Mouse (Mus musculus) forebrain, embryonic 12.5 days (tissue): ENCODE measurements around the gene Clasrp. TPM values are rescaled to one million over a fixed set of nuclear protein-coding genes. Genes with fewer than 3 reads are reported as not detected.

ENCODE experiments used
- ATAC-seq: fragments of 200-750 bp; cut with Nextera tagmentation; 2 replicates; pipeline ENCODE4 v1.8.0; 2017; ENCODE audit warnings: moderate TSS enrichment; ENCODE audit not compliant: low FRiP score
- H3K27ac ChIP-seq: fragments of 300-500 bp; sonication (generic); 2 replicates; pipeline ENCODE4 v1.5.1; 2016; ENCODE audit warnings: mild to moderate bottlenecking
- H3K27me3 ChIP-seq: fragments of 300-500 bp; sonication (generic); 2 replicates; pipeline ENCODE4 v1.6.1; 2016; ENCODE audit warnings: mild to moderate bottlenecking
- H3K36me3 ChIP-seq: fragments of 300-500 bp; sonication (generic); replicated peaks from 2 replicates; pipeline ENCODE4 v1.6.1; 2016; ENCODE audit warnings: mild to moderate bottlenecking
- H3K4me1 ChIP-seq: fragments of 300-500 bp; sonication (generic); 2 replicates; pipeline ENCODE4 v1.6.1; 2016
- H3K4me2 ChIP-seq: fragments of 300-500 bp; sonication (generic); 2 replicates; pipeline ENCODE4 v1.6.1; 2016; ENCODE audit warnings: mild to moderate bottlenecking, moderate library complexity
- H3K4me3 ChIP-seq: fragments of 300-500 bp; sonication (generic); replicated peaks from 2 replicates; pipeline ENCODE4 v1.5.1; 2016; ENCODE audit warnings: mild to moderate bottlenecking
- H3K9ac ChIP-seq: fragments of 300-500 bp; sonication (generic); 2 replicates; pipeline ENCODE4 v1.6.1; 2016; ENCODE audit warnings: mild to moderate bottlenecking
- H3K9me3 ChIP-seq: fragments of 300-500 bp; sonication (generic); 2 replicates; pipeline ENCODE4 v1.6.1; 2016
- WGBS: fragments of 180-500 bp; shearing (Covaris S2); methylation state at CpG from one replicate; pipeline ENCODE4 v1.1.7; 2016; 5-methylcytosine and 5-hydroxymethylcytosine counted together
- polyA plus RNA-seq: library from polyadenylated mRNA; unstranded; fragments of >200 nt; fragmentation: Nextera tagmentation; extraction: Ambion mirVana; gene quantifications from 2 replicates; pipeline ENCODE4 v1.2.1, GENCODE M21; 2016

Gene Clasrp
- polyA plus RNA-seq, 1 experiment from 2014 or later = 66.3 TPM

GRCm38 (mm10) chr7:19560491-19561260 is 43.6 kb downstream of the Clasrp start:
- H3K36me3 ChIP-seq = peaks cover 32% of the 10 kb centered on the region
- H3K4me1 ChIP-seq = peaks cover 48% of the 10 kb centered on the region
- peak overlapping the region; percentile 99 for H3K4me2 ChIP-seq
- WGBS = 23% methylated on average over 11 of the region's 11 CpGs
- no peak overlapping the region for H3K27ac ChIP-seq
- H3K27me3 ChIP-seq = no peaks in the 10 kb centered on the region
- no peak for ATAC-seq
- peak overlapping the region; percentile 98 for H3K4me3 ChIP-seq
- peak overlapping the region; percentile 96 for H3K9ac ChIP-seq
- H3K9me3 ChIP-seq = peaks cover 6% of the 10 kb centered on the region; the same call in 1 of the 2 replicates

GRCm38 (mm10) chr7:19558965-19559364 is 45.3 kb downstream of the Clasrp start:
- Histone ChIP-seq H3K4me2 (peak overlapping the region; percentile 99; the same call in 1 of the 2 replicates), H3K36me3 (peaks cover 24% of the 10 kb centered on the region), H3K4me1 (peaks cover 48% of the 10 kb centered on the region), H3K27me3 (no peaks in the 10 kb centered on the region), H3K4me3 (no peak overlapping the region), H3K27ac (no peak overlapping the region), H3K9ac (0 out of 2 replicates have a peak overlapping the region, but pooled peaks have one; percentile 44), H3K9me3 (no peaks in the 10 kb centered on the region)
- WGBS = 39% methylated on average over 2 of the region's 2 CpGs
- ATAC-seq = no peak

- Histone ChIP-seq H3K9ac (peak overlapping the region; percentile 44; the same call in 1 of the 2 replicates), H3K9me3 (no peaks in the 10 kb centered on the region), H3K27ac (no peak overlapping the region), H3K27me3 (no peaks in the 10 kb centered on the region), H3K4me3 (no peak overlapping the region), H3K4me1 (peaks cover 42% of the 10 kb centered on the region), H3K36me3 (peaks cover 31% of the 10 kb centered on the region), H3K4me2 (peak overlapping the region; percentile 10; the same call in 1 of the 2 replicates)
- 93% methylated on average over 6 of the region's 6 CpGs for WGBS
- ATAC-seq = no peak
Observed at GRCm38 (mm10) chr7:19557982-19558900, 46.0 kb downstream of the Clasrp start.

GRCm38 (mm10) chr7:19557086-19557485 is 47.2 kb downstream of the Clasrp start:
- Histone ChIP-seq H3K4me3 (no peak overlapping the region), H3K36me3 (peaks cover 40% of the 10 kb centered on the region), H3K27ac (no peak overlapping the region), H3K9ac (no peak overlapping the region), H3K4me1 (peaks cover 42% of the 10 kb centered on the region), H3K4me2 (no peak overlapping the region), H3K9me3 (no peaks in the 10 kb centered on the region), H3K27me3 (no peaks in the 10 kb centered on the region)
- 97% methylated on average over 2 of the region's 2 CpGs for WGBS
- no peak for ATAC-seq

- H3K27ac ChIP-seq = no peak overlapping the region
- ATAC-seq = no peak
- no peaks in the 10 kb centered on the region for H3K27me3 ChIP-seq
- no peaks in the 10 kb centered on the region for H3K9me3 ChIP-seq
- peaks cover 18% of the 10 kb centered on the region for H3K4me1 ChIP-seq
- no peak overlapping the region for H3K9ac ChIP-seq
- no peak overlapping the region for H3K4me2 ChIP-seq
- H3K4me3 ChIP-seq = no peak overlapping the region
- peaks cover 40% of the 10 kb centered on the region for H3K36me3 ChIP-seq
- 89% methylated on average over 1 of the region's 1 CpGs for WGBS
Observed at GRCm38 (mm10) chr7:19554168-19554567, 50.1 kb downstream of the Clasrp start.

GRCm38 (mm10) chr7:19552443-19552842 is 51.8 kb downstream of the Clasrp start:
- no peak for ATAC-seq
- peaks cover 12% of the 10 kb centered on the region; the same call in 1 of the 2 replicates for H3K4me1 ChIP-seq
- 85% methylated on average over 2 of the region's 2 CpGs for WGBS
- no peaks in the 10 kb centered on the region for H3K9me3 ChIP-seq
- H3K27ac ChIP-seq = no peak overlapping the region
- no peak overlapping the region for H3K4me2 ChIP-seq
- H3K36me3 ChIP-seq = peaks cover 32% of the 10 kb centered on the region
- no peak overlapping the region for H3K9ac ChIP-seq
- no peaks in the 10 kb centered on the region for H3K27me3 ChIP-seq
- H3K4me3 ChIP-seq = no peak overlapping the region

GRCm38 (mm10) chr7:19551634-19552033 is 52.7 kb downstream of the Clasrp start:
- WGBS = 93% methylated on average over 5 of the region's 5 CpGs
- no peak overlapping the region for H3K27ac ChIP-seq
- H3K9ac ChIP-seq = no peak overlapping the region
- H3K27me3 ChIP-seq = no peaks in the 10 kb centered on the region
- H3K36me3 ChIP-seq = peaks cover 31% of the 10 kb centered on the region
- no peak overlapping the region for H3K4me3 ChIP-seq
- no peaks in the 10 kb centered on the region for H3K9me3 ChIP-seq
- no peak for ATAC-seq
- peaks cover 12% of the 10 kb centered on the region; the same call in 1 of the 2 replicates for H3K4me1 ChIP-seq
- no peak overlapping the region for H3K4me2 ChIP-seq

- H3K4me1 ChIP-seq = peaks cover 9% of the 10 kb centered on the region
- H3K4me2 ChIP-seq = no peak overlapping the region
- peaks cover 20% of the 10 kb centered on the region for H3K36me3 ChIP-seq
- no peaks in the 10 kb centered on the region for H3K27me3 ChIP-seq
- WGBS = 92% methylated on average over 10 of the region's 10 CpGs
- H3K27ac ChIP-seq = no peak overlapping the region
- no peak overlapping the region for H3K4me3 ChIP-seq
- H3K9ac ChIP-seq = no peak overlapping the region
- H3K9me3 ChIP-seq = no peaks in the 10 kb centered on the region
- ATAC-seq = no peak
Observed at GRCm38 (mm10) chr7:19549394-19549793, 54.9 kb downstream of the Clasrp start.

GRCm38 (mm10) chr7:19547344-19547969 is 56.8 kb downstream of the Clasrp start:
- 70% methylated on average over 2 of the region's 2 CpGs for WGBS
- H3K27me3 ChIP-seq = no peaks in the 10 kb centered on the region
- H3K9ac ChIP-seq = no peak overlapping the region
- H3K9me3 ChIP-seq = no peaks in the 10 kb centered on the region
- no peak for ATAC-seq
- H3K36me3 ChIP-seq = peaks cover 2% of the 10 kb centered on the region
- H3K27ac ChIP-seq = no peak overlapping the region
- H3K4me1 ChIP-seq = peaks cover 12% of the 10 kb centered on the region
- no peak overlapping the region for H3K4me3 ChIP-seq
- no peak overlapping the region for H3K4me2 ChIP-seq

- H3K4me2 ChIP-seq = no peak overlapping the region
- no peak overlapping the region for H3K9ac ChIP-seq
- ATAC-seq = no peak
- no peaks in the 10 kb centered on the region for H3K9me3 ChIP-seq
- no peak overlapping the region for H3K27ac ChIP-seq
- no peaks in the 10 kb centered on the region for H3K27me3 ChIP-seq
- H3K4me1 ChIP-seq = peaks cover 25% of the 10 kb centered on the region
- H3K36me3 ChIP-seq = no peaks in the 10 kb centered on the region
- no peak overlapping the region for H3K4me3 ChIP-seq
- 80% methylated on average over 3 of the region's 3 CpGs for WGBS
Observed at GRCm38 (mm10) chr7:19546007-19546406, 58.3 kb downstream of the Clasrp start.

GRCm38 (mm10) chr7:19543584-19543983 is 60.7 kb downstream of the Clasrp start:
- no peaks in the 10 kb centered on the region for H3K36me3 ChIP-seq
- no peaks in the 10 kb centered on the region for H3K9me3 ChIP-seq
- no peak overlapping the region for H3K27ac ChIP-seq
- H3K9ac ChIP-seq = no peak overlapping the region
- no peak overlapping the region for H3K4me3 ChIP-seq
- H3K4me2 ChIP-seq = no peak overlapping the region
- no peaks in the 10 kb centered on the region for H3K27me3 ChIP-seq
- H3K4me1 ChIP-seq = peaks cover 29% of the 10 kb centered on the region
- 57% methylated on average over 6 of the region's 6 CpGs for WGBS
- no peak for ATAC-seq

GRCm38 (mm10) chr7:19542155-19542691 is 62.1 kb downstream of the Clasrp start:
- WGBS = 52% methylated on average over 8 of the region's 8 CpGs
- ATAC-seq = peak; percentile 86
- peaks cover 22% of the 10 kb centered on the region for H3K4me1 ChIP-seq
- H3K9ac ChIP-seq = no peak overlapping the region
- no peaks in the 10 kb centered on the region for H3K36me3 ChIP-seq
- no peaks in the 10 kb centered on the region for H3K9me3 ChIP-seq
- H3K27ac ChIP-seq = peak overlapping the region; percentile 63
- H3K4me3 ChIP-seq = no peak overlapping the region
- H3K4me2 ChIP-seq = peak overlapping the region; percentile 1; the same call in 1 of the 2 replicates
- H3K27me3 ChIP-seq = no peaks in the 10 kb centered on the region
